Mouse (Mus musculus) gastrocnemius, postnatal 10 days (tissue): ENCODE results near the gene Pea15a. TPM values are rescaled to one million over a fixed set of nuclear protein-coding genes. Genes with fewer than 3 reads are reported as not detected.

ENCODE experiments used
- DNase-seq: peaks from one replicate; pipeline ENCODE4 v3.0.0; 2021; ENCODE audit warnings: mixed read lengths
- total RNA-seq, 2 experiments: library from RNA; stranded (reverse); gene quantifications; 2 replicates each; pipeline ENCODE4 v1.2.3; 2021

Pea15a gene
- total RNA-seq, 2 experiments from 2014 or later: 72.5 to 82.1 TPM

GRCm38 (mm10) chr1:172204814-172205740 is 1.5 kb downstream of the Pea15a start:
- no peak for DNase-seq

GRCm38 (mm10) chr1:172204033-172204813 is 2.4 kb downstream of the Pea15a start:
- no peak for DNase-seq

- DNase-seq: no peak
These were observed 3.0 kb downstream of the Pea15a start for GRCm38 (mm10) chr1:172203566-172203965.

- DNase-seq: no peak
These were observed 3.6 kb downstream of the Pea15a start for GRCm38 (mm10) chr1:172202894-172203522.

- DNase-seq: no peak
These were observed 4.4 kb downstream of the Pea15a start for GRCm38 (mm10) chr1:172201967-172202880.

- peak; percentile 45 for DNase-seq
These were observed 5.6 kb downstream of the Pea15a start for GRCm38 (mm10) chr1:172200871-172201447.

GRCm38 (mm10) chr1:172200161-172200560 is 6.4 kb downstream of the Pea15a start:
- DNase-seq: no peak

- no peak for DNase-seq
These were observed 7.6 kb downstream of the Pea15a start for GRCm38 (mm10) chr1:172198996-172199395.

- no peak for DNase-seq
These were observed 8.3 kb downstream of the Pea15a start for GRCm38 (mm10) chr1:172198316-172198715.

GRCm38 (mm10) chr1:172197851-172198250 is 8.8 kb downstream of the Pea15a start:
- DNase-seq: no peak

- no peak for DNase-seq
These were observed 9.5 kb downstream of the Pea15a start for GRCm38 (mm10) chr1:172197146-172197545.

GRCm38 (mm10) chr1:172194435-172194834 is 12.2 kb downstream of the Pea15a start:
- no peak for DNase-seq

GRCm38 (mm10) chr1:172192217-172192616 is 14.4 kb downstream of the Pea15a start:
- DNase-seq: no peak

GRCm38 (mm10) chr1:172191578-172191977 is 15.0 kb downstream of the Pea15a start:
- DNase-seq: no peak

- no peak for DNase-seq
These were observed 17.7 kb downstream of the Pea15a start for GRCm38 (mm10) chr1:172188891-172189290.

- no peak for DNase-seq
These were observed 20.0 kb downstream of the Pea15a start for GRCm38 (mm10) chr1:172186401-172187289.

GRCm38 (mm10) chr1:172183915-172184314 is 22.7 kb downstream of the Pea15a start:
- DNase-seq: no peak

GRCm38 (mm10) chr1:172183056-172183455 is 23.5 kb downstream of the Pea15a start:
- no peak for DNase-seq

- no peak for DNase-seq
These were observed 24.8 kb downstream of the Pea15a start for GRCm38 (mm10) chr1:172181777-172182176.

GRCm38 (mm10) chr1:172180881-172181280 is 25.7 kb downstream of the Pea15a start:
- DNase-seq: no peak
